In genomic region chr12:83424086-83424719, GRCm38 (mm10) we compare ENCODE assay signal across 11 mouse cellular contexts.
A peak's percentile ranks its signal among the peaks of the same experiment; 100 is the strongest.
DNase-seq lines count a peak whose midpoint lies in the region; ATAC-seq and TF ChIP-seq lines count a peak whose summit lies in the region.
"Had no signal": no experiment of that assay in that cellular context is flagged by ENCODE, and none has a peak within 500 bp of the region (broad histone marks: within the 10 kb centered on the region; RNA-seq: fewer than 3 reads in every experiment).

No protein-coding gene starts in this region.

- H3K4me1 ChIP-seq in heart, embryonic 10.5 days: peaks cover 69% of the 10 kb centered on the region
- peaks cover 69% of the 10 kb centered on the region for H3K4me1 ChIP-seq in G1E (ENCODE audit: insufficient read depth, low read depth, low read length)
- peaks cover 29 to 45% of the 10 kb centered on the region in 2 experiments for H3K4me1 ChIP-seq in liver, embryonic 14.5 days (replicated peaks; ENCODE audit: control insufficient read depth in 2 of 2, insufficient read depth in 2 of 2, low read length in 1 of 2)

- no peak overlapping the region for H3K4me3 ChIP-seq in heart, embryonic 10.5 days
- H3K4me3 ChIP-seq in G1E (ENCODE audit: low read depth, low read length): peak overlapping the region; percentile 25; the same call in 1 of the 2 replicates
- no peak overlapping the region for H3K4me3 ChIP-seq in liver, embryonic 14.5 days (ENCODE audit: insufficient read depth in 1 of 2, low read depth in 2 of 2, low read length in 2 of 2)
- H3K4me3 ChIP-seq: limb, embryonic 12.5 days; neural tube, embryonic 12.5 days; stomach, embryonic 15.5 days had no signal

- H3K36me3 ChIP-seq in heart, embryonic 10.5 days: peaks cover 4% of the 10 kb centered on the region; the same call in 1 of the 2 replicates
- peaks cover 21% of the 10 kb centered on the region for H3K36me3 ChIP-seq in G1E (replicated peaks)
- H3K36me3 ChIP-seq in liver, embryonic 14.5 days (replicated peaks; ENCODE audit: control insufficient read depth, insufficient read depth, low read depth): no peaks in the 10 kb centered on the region
- H3K36me3 ChIP-seq: limb, embryonic 12.5 days; neural tube, embryonic 12.5 days; stomach, embryonic 15.5 days had no signal

- peak overlapping the region; percentile 49 for H3K4me2 ChIP-seq in liver, embryonic 14.5 days (ENCODE audit: low read depth)
- H3K4me2 ChIP-seq: limb, embryonic 12.5 days; neural tube, embryonic 12.5 days; stomach, embryonic 15.5 days had no signal

- intact Hi-C loops in heart, postnatal 36 days (cut with DNase I): no loop called here

- WGBS in heart, embryonic 10.5 days: 66% methylated on average over 12 of the region's 12 CpGs
- WGBS in liver, embryonic 14.5 days (ENCODE audit: insufficient replicate concordance): 57% methylated on average over 12 of the region's 12 CpGs

- no peaks in the 10 kb centered on the region for H3K27me3 ChIP-seq in heart, embryonic 10.5 days (ENCODE audit: insufficient read depth, poor library complexity, severe bottlenecking)
- H3K27me3 ChIP-seq in G1E (ENCODE audit: insufficient read depth, low read length): no peaks in the 10 kb centered on the region; the same call in 1 of the 2 replicates
- no peaks in the 10 kb centered on the region for H3K27me3 ChIP-seq in liver, embryonic 14.5 days (ENCODE audit: control insufficient read depth, insufficient read depth, low read length)
- H3K27me3 ChIP-seq: limb, embryonic 12.5 days; neural tube, embryonic 12.5 days; stomach, embryonic 15.5 days had no signal

- no peak for TF ChIP-seq CTCF in G1E (IDR thresholded peaks at IDR 0.05; ENCODE audit: low read depth, low read length)
- TF ChIP-seq CTCF in liver, embryonic 14.5 days (IDR thresholded peaks at IDR 0.05; ENCODE audit: low read depth): 0 out of 2 replicates have a peak, but pooled peaks have one; percentile 30

- ATAC-seq in G1E (ENCODE audit: extremely low read depth, insufficient number of reproducible peaks, low FRiP score, poor library complexity, severe bottlenecking): no peak
- ATAC-seq in liver, embryonic 14.5 days (ENCODE audit: insufficient read depth): peak; percentile 17; the same call in 1 of the 2 replicates

- no peak for DNase-seq in heart, embryonic 10.5 days (ENCODE audit: low spot score)
- DNase-seq in heart, postnatal 36 days: no peak
- DNase-seq in G1E (ENCODE audit: low spot score): no peak
- DNase-seq in cerebellum, adult 9-10 months: peak; percentile 75
- no peak for DNase-seq in liver, embryonic 14.5 days (ENCODE audit: low read depth in 3 of 3, low spot score in 3 of 3)
- DNase-seq in urinary bladder, postnatal 25 days (ENCODE audit: low spot score): no peak
- no peak for DNase-seq in adipocyte (ENCODE audit: low spot score)
- no peak for DNase-seq in right cerebral cortex, postnatal 36 days (ENCODE audit: low spot score in 2 of 2)

- H3K9ac ChIP-seq in liver, embryonic 14.5 days (replicated peaks): no peak overlapping the region
- H3K9ac ChIP-seq: limb, embryonic 12.5 days; neural tube, embryonic 12.5 days; stomach, embryonic 15.5 days had no signal

- peak overlapping the region; percentile 86 for H3K27ac ChIP-seq in heart, embryonic 10.5 days
- no peak overlapping the region for H3K27ac ChIP-seq in liver, embryonic 14.5 days
- H3K27ac ChIP-seq: limb, embryonic 12.5 days; neural tube, embryonic 12.5 days; stomach, embryonic 15.5 days had no signal

- H3K9me3 ChIP-seq in heart, embryonic 10.5 days: no peaks in the 10 kb centered on the region
- H3K9me3 ChIP-seq in G1E (replicated peaks): peaks cover 4% of the 10 kb centered on the region
- 0 out of 2 replicates have a peak, but pooled peaks cover 4% of the 10 kb centered on the region for H3K9me3 ChIP-seq in liver, embryonic 14.5 days (ENCODE audit: control insufficient read depth, low read length)
- H3K9me3 ChIP-seq: limb, embryonic 12.5 days; neural tube, embryonic 12.5 days; stomach, embryonic 15.5 days had no signal

- no peak for TF ChIP-seq EP300 in liver, embryonic 14.5 days (IDR thresholded peaks at IDR 0.05; ENCODE audit: low read depth)
